Mouse (Mus musculus) hindlimb bud, embryonic 11.5 days (tissue): ENCODE results near the gene Sly.
"Not testable (repeated sequence)": the region's sequence is repeated elsewhere in the genome, so short reads cannot be mapped to it uniquely, and the experiment has no call there.

Source experiments
- DNase-seq: peaks from one replicate; pipeline ENCODE4 v3.0.0-alpha.2; 2012; ENCODE audit warnings: low read depth, low spot score; ENCODE audit errors: extremely low spot score

The Sly gene

GRCm38 (mm10) chrY:57186888-57187287, at the start of gene Sly:
Sly (plus strand) TSS chrY:57187188.
- not testable (repeated sequence) for DNase-seq
